Mouse (Mus musculus): ENCODE measurements around the gene Ssh2.
"Not testable (repeated sequence)": the region's sequence is repeated elsewhere in the genome, so short reads cannot be mapped to it uniquely, and the experiment has no call there.

Ssh2 gene

GRCm38 (mm10) chr11:77230765-77231164 is 14.7 kb downstream of the Ssh2 start:
- no peak for DNase-seq (ENCODE audit: low spot score in 2 of 2)

DNA sequence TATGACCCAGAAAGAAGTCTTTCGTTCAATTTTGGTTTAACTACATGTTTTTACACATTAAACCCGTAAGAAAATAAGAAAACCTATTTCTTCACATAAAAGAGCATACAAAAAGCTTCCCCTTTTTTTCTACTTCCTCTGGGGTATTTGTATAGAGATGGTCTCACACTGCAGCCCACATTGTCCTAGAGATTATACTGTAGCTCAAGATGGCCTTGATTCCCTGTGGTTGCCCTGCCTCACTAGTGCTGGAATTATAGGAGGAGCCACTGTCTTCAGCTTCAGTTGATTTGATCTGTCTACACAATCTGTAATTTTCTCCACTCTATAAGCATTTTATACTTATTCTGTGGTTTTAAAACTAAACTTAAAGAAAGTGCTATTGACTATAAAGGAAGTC is 15.4 kb downstream of the Ssh2 start:
- DNase-seq (ENCODE audit: low spot score in 2 of 2) = no peak

DNA sequence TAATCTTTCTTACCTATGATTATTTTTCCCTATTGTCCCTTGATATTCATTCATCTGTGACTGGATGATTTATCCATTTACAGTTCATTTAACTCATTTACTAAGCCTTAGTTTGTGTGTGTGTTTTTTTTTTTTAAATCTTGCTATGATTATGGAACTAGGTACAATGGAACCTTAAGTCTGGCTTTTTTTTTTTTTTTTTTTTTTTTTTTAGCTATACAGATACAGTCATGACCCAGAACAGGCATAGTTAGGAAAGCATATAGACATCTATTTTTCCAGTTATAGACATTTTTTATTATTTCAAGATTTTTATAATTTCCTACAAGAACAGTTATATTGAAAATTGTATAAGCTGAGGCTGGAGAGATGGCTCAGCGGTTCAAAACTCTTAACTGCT is 19.2 kb downstream of the Ssh2 start:
- DNase-seq (ENCODE audit: low spot score in 2 of 2) = no peak

DNA sequence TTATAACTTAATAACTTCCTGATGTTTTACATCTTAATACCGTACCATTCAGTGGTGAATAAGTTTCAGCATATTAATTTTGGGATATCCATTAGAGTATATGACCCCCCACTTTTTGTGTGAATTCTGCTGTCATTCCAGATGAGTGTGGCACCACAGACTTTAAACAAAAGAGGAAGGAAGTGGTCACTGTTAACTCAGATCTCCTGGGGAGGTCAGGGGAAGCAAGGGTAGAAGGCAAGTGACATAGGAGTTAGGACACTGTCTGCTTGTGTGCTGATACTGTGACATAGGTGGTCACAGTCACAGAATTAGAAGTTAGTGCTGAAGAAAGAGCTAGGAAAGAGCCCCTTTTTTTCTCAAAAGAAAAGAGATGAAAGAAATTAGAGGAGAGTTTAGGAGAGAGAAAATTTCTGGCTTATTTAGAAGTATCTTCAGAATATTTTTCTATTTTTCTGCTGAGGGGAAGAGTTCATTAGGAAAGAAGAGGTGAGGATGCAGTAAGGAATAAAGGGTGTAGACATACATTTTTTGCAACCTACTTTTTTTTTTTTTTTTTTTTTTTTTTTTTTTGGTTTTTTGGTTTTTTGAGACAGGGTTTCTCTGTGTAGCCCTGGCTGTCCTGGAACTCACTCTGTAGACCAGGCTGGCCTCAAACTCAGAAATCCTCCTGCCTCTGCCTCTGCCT is 23.7 kb downstream of the Ssh2 start:
- DNase-seq (ENCODE audit: low spot score in 2 of 2) = no peak

GRCm38 (mm10) chr11:77240466-77241246 is 24.6 kb downstream of the Ssh2 start:
- no peak for DNase-seq (ENCODE audit: low spot score in 2 of 2)

GRCm38 (mm10) chr11:77242912-77243311 is 26.8 kb downstream of the Ssh2 start:
- DNase-seq (ENCODE audit: low spot score in 2 of 2) = no peak

GRCm38 (mm10) chr11:77252826-77253225 is 36.7 kb downstream of the Ssh2 start:
- DNase-seq (ENCODE audit: low spot score in 2 of 2) = no peak

GRCm38 (mm10) chr11:77259441-77259840 is 43.4 kb downstream of the Ssh2 start:
- DNase-seq (ENCODE audit: low spot score in 2 of 2) = no peak

GRCm38 (mm10) chr11:77267401-77267800 is 51.3 kb downstream of the Ssh2 start:
- no peak for DNase-seq (ENCODE audit: low spot score in 2 of 2)

DNA sequence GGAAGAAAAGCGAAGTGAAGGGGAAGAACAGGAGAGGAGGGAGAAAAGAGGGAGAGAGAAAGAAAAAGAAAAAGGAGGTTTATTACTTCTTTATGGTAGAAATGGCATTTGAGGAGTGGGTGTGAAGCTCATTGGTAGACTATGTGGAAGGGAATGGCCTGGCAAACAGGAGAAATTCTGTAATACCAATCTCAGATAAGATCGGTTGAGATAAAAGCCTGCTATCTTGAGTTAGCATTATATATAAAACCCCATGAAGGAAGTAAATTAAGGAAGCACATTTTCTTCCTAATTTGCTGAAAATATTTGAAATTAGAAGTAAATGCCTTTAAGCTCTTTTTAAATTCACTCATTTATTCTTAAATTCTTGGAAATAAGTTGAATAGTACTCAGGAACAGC is 59.9 kb downstream of the Ssh2 start:
- DNase-seq (ENCODE audit: low spot score in 2 of 2) = no peak

DNA sequence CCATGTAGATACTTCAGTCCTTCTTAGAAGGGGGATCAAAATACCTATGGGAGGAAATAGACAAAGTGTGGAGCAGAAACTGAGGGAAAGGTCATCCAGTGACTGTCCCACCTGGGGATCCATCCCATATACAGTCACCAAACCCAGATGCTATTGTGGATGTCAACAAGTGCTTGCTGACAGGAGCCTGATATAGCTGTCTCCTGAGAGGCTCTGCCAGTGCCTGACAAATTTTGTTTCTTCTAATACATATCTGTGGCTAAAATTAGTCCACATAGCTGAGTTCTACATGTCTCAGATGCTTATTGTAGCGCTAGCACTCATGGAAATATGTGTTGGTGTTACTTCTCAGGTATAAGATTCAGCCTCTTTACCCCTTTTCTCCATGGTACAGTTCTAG is 62.5 kb downstream of the Ssh2 start:
- not testable (repeated sequence) for DNase-seq (ENCODE audit: low spot score in 2 of 2)

DNA sequence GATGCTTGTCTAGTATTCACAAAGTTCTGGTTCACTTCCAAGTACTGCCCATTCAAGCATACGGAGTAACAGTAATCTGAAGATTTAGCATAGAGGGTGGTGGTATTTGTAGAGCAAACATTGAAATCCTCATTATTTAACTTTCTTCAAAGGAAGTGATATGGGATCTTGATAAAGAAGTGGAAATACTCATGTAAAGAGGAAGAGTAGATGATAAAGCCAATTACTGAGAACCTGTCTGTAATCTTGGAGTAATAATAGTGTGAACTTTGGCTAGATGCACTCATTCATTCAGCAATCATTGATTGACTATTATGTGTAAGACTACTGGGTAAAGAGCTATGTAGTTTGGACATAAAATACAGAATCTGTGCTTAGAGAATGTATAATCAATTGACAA is 64.1 kb downstream of the Ssh2 start:
- no peak for DNase-seq (ENCODE audit: low spot score in 2 of 2)

DNA sequence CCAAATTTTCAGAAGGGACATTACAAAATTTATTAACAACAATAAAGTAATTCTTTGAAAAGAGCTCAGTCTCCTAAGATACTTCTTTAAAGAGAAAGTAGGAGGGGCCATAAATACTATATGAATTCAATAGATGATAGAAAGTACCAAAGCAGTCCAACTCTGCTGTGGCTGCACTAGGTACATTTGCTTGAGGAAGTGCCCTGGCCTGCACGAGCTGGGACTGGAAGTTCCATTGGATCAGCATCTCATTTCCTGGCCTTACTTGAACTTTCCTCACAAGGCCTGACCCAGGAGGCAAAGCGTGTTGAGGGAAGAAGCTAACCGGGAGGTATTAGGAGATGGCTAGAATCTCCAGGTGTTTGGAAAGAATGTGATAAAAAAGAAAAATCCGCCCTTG is 75.4 kb downstream of the Ssh2 start:
- DNase-seq (ENCODE audit: low spot score in 2 of 2) = no peak

GRCm38 (mm10) chr11:77293673-77294072 is 77.6 kb downstream of the Ssh2 start:
- DNase-seq (ENCODE audit: low spot score in 2 of 2) = not testable (repeated sequence)

DNA sequence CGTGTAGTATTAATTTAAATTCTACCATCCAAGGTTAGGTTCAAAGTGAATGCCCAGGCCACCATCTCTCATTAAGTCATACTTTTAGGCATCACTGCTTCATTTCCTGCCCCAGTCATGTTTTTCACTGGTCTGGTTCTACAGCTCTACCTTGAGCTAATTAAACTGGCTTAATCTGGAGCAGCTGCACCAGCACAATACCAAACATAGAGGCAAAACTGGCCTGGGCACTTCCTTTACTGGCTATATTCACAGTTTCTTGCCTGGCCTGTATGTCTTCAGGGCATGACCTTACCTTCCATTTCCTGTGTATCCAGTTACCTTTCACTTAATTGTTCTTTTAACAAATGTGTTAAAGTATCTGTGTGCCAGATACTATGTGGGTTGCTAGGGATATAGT is 81.2 kb downstream of the Ssh2 start:
- no peak for DNase-seq (ENCODE audit: low spot score in 2 of 2)

DNA sequence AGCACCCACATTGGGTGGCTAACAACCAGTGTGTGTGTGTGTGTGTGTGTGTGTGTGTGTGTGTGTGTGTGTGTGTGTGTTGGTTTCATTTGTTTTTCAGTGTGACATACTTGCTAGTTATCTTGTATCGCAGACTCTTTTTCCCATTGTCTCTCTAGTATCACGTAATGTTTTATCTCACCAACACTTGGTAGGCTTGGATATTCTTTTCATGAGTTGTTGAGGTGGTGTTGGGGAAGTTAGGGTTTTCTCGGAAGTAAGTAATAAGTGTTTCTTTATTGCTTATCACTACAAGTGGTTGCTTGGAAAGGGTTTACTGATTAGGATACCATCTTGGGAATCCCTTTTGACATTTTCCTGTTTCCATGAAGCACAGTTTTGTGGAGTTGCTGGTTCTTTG is 91.1 kb downstream of the Ssh2 start:
- DNase-seq (ENCODE audit: low spot score in 2 of 2) = no peak

GRCm38 (mm10) chr11:77308533-77308932 is 92.4 kb downstream of the Ssh2 start:
- no peak for DNase-seq (ENCODE audit: low spot score in 2 of 2)

DNA sequence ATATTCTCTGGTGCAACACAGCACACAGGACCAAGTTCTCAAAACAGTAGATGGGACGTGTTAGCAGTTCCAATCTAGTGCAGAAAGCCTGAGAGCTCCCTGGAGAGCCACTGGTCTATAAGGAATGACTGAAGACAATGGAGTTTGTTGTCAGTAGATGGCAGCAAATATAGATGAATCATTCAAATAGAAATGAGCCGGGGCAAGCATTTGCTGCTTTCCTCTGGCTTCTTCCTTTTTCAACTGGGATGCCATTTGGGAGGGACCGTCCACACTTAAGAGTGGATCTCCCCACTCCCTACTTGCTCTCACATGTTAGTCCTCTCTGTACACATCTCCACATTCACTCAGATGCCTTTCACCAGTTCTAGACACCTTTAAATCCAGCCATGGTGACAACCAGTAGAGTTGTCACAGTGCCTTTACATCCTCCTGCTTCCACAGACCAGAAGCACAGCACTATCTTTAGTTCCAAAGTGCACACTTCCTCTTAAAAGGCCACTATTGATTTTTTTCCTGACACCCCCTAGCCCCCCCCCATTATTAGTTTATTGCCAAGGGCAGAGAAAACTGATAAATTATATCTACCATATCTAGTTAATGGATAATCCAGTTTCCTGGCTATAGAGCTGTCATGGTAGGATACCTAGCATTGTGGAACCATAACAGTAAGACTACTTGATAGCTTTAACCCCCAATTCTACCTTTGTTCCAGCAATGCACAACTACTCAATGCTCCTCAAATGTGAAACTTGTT is 101.8 kb downstream of the Ssh2 start:
- DNase-seq (ENCODE audit: low spot score in 2 of 2) = no peak

- no peak for DNase-seq (ENCODE audit: low spot score in 2 of 2)
Observed at GRCm38 (mm10) chr11:77318478-77319118, 102.5 kb downstream of the Ssh2 start.

GRCm38 (mm10) chr11:77321214-77321613 is 105.1 kb downstream of the Ssh2 start:
- DNase-seq (ENCODE audit: low spot score in 2 of 2) = no peak

GRCm38 (mm10) chr11:77330529-77330928 is 114.4 kb downstream of the Ssh2 start:
- no peak for DNase-seq (ENCODE audit: low spot score in 2 of 2)

DNA sequence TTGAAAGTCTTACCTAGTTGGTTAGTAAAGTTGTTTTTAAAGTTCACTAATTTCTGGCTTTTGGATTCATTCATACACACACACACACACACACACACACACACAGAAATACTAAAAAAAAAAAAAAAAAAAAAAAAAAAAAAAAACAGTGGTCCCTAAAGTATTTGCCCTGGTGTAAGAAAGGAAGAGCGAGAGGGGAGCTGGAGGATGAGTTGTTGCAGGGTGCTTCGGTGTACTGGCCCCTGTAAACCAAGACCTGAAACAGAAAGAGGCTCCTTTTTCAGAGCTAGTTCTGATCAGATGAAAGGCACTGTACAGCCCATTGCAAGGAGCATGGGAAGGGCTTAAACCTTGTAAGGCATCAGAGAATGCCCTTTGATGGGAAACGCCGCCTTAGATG is 131.2 kb downstream of the Ssh2 start:
- no peak for DNase-seq (ENCODE audit: low spot score in 2 of 2)
